8 mouse cellular contexts compared by ENCODE assay signal in the genomic region with DNA sequence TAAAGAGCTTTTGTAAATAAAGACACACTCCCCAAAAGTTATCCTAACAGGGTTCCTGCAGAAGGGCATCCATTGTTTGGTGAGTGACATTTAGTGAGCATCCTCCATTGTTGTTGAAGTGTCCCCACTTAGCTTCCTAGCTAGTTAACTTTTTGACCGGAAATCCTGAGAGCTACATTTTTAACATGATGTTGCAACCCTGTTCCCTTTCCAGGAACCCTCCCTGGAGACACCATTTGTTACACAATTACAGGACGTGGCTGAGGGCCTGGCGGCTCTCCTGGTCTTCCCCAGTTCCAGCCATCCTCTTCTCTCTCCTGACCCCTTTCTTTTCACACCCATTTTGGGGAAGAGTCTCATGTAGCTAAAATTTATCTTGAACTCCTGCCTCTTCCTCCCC. TPM values are rescaled to one million over a fixed set of nuclear protein-coding genes. Genes with fewer than 3 reads are reported as not detected.
DNase-seq lines count a peak whose midpoint lies in the region; ATAC-seq lines count a peak whose summit lies in the region.

No protein-coding gene starts in this region.

- ATAC-seq in neural tube, embryonic 13.5 days (ENCODE audit: low read depth): no peak
- ATAC-seq in neural tube, embryonic 15.5 days (ENCODE audit: low FRiP score): no peak
- peak; percentile 73 for ATAC-seq in granulocyte monocyte progenitor cell, adult 5-6 weeks (replicated peaks; ENCODE audit: poor library complexity, severe bottlenecking)
- no peak for ATAC-seq in inflammation-experienced regulatory T-cells, adult 6 months

- DNase-seq in kidney, postnatal 14 days: peak; percentile 73
- DNase-seq in skeletal muscle tissue, adult 2 months (ENCODE audit: low read depth, low spot score): peak; percentile 73
- DNase-seq in T-cell, adult 2 months (ENCODE audit: low spot score): no peak
- no peak for DNase-seq in frontal cortex, adult 2 months (ENCODE audit: extremely low spot score in 1 of 2, low spot score in 1 of 2)

- no peaks in the 10 kb centered on the region for H3K27me3 ChIP-seq in neural tube, embryonic 13.5 days
- H3K27me3 ChIP-seq in neural tube, embryonic 15.5 days (replicated peaks): no peaks in the 10 kb centered on the region

- no peak overlapping the region for H3K27ac ChIP-seq in neural tube, embryonic 13.5 days (replicated peaks)
- no peak overlapping the region for H3K27ac ChIP-seq in neural tube, embryonic 15.5 days (replicated peaks)

- H3K36me3 ChIP-seq in neural tube, embryonic 13.5 days: peaks cover 4% of the 10 kb centered on the region; the same call in 1 of the 2 replicates
- no peaks in the 10 kb centered on the region for H3K36me3 ChIP-seq in neural tube, embryonic 15.5 days

- H3K9me3 ChIP-seq in neural tube, embryonic 13.5 days: no peaks in the 10 kb centered on the region
- no peaks in the 10 kb centered on the region for H3K9me3 ChIP-seq in neural tube, embryonic 15.5 days (replicated peaks)

- no peak overlapping the region for H3K9ac ChIP-seq in neural tube, embryonic 13.5 days
- no peak overlapping the region for H3K9ac ChIP-seq in neural tube, embryonic 15.5 days (replicated peaks)

- peaks cover 39% of the 10 kb centered on the region for H3K4me1 ChIP-seq in neural tube, embryonic 13.5 days (replicated peaks)
- H3K4me1 ChIP-seq in neural tube, embryonic 15.5 days: peaks cover 40% of the 10 kb centered on the region

- WGBS in neural tube, embryonic 13.5 days: 60% methylated on average over 3 of the region's 3 CpGs
- 61% methylated on average over 3 of the region's 3 CpGs for WGBS in neural tube, embryonic 15.5 days

- H3K4me3 ChIP-seq in neural tube, embryonic 13.5 days: 0 out of 2 replicates have a peak overlapping the region, but pooled peaks have one; percentile 84
- H3K4me3 ChIP-seq in neural tube, embryonic 15.5 days (replicated peaks): no peak overlapping the region

- H3K4me2 ChIP-seq in neural tube, embryonic 13.5 days: peak overlapping the region; percentile 91; the same call in 1 of the 2 replicates
- H3K4me2 ChIP-seq in neural tube, embryonic 15.5 days: no peak overlapping the region

RNA-seq across cellular contexts. Expression of a gene that starts 1.1 kb away (rescaled TPM):
- polyA plus RNA-seq in neural tube, embryonic 13.5 days (2015; fragmentation: Nextera tagmentation; extraction: Ambion mirVana): 25.7 and 26.3 TPM in 2 replicates
- 22.4 and 27.2 TPM in 2 replicates for polyA plus RNA-seq in neural tube, embryonic 15.5 days (2015; fragmentation: Nextera tagmentation; extraction: Ambion mirVana)
- 39.7 and 46.0 TPM in 2 replicates for total RNA-seq in granulocyte monocyte progenitor cell, adult 5-6 weeks (2014; fragmentation: Nextera tagmentation)
- 14.0 and 19.6 TPM in 2 replicates for total RNA-seq in granulocyte monocyte progenitor cell, adult 5-6 weeks (2017)
- polyA plus RNA-seq in inflammation-experienced regulatory T-cells, adult 6 months (2017; shearing (Covaris generic)): 10 to 100 TPM; 13.6 to 17.5 (median 14.5) TPM
- polyA plus RNA-seq in frontal cortex, adult 2 months (2012; rRNA removed): 49.7 and 52.4 TPM in 2 replicates

RNA-seq across cellular contexts. Expression of a gene that starts 36.1 kb away (rescaled TPM):
- polyA plus RNA-seq in neural tube, embryonic 13.5 days (2015; fragmentation: Nextera tagmentation; extraction: Ambion mirVana): 67.4 and 74.2 TPM in 2 replicates
- polyA plus RNA-seq in neural tube, embryonic 15.5 days (2015; fragmentation: Nextera tagmentation; extraction: Ambion mirVana): 80.3 and 82.3 TPM in 2 replicates
- total RNA-seq in granulocyte monocyte progenitor cell, adult 5-6 weeks (2014; fragmentation: Nextera tagmentation): 62.2 and 62.6 TPM in 2 replicates
- 51.1 and 54.4 TPM in 2 replicates for total RNA-seq in granulocyte monocyte progenitor cell, adult 5-6 weeks (2017)
- 10 to 100 TPM; 53.3 to 65.6 (median 59.5) TPM for polyA plus RNA-seq in inflammation-experienced regulatory T-cells, adult 6 months (2017; shearing (Covaris generic))
- 43.1 and 43.8 TPM in 2 replicates for polyA plus RNA-seq in frontal cortex, adult 2 months (2012; rRNA removed)

RNA-seq across cellular contexts. Expression of a gene that starts 36.8 kb away (rescaled TPM):
- polyA plus RNA-seq in neural tube, embryonic 13.5 days (2015; fragmentation: Nextera tagmentation; extraction: Ambion mirVana): 16.6 and 19.1 TPM in 2 replicates
- 16.2 and 16.9 TPM in 2 replicates for polyA plus RNA-seq in neural tube, embryonic 15.5 days (2015; fragmentation: Nextera tagmentation; extraction: Ambion mirVana)
- total RNA-seq in granulocyte monocyte progenitor cell, adult 5-6 weeks (2014; fragmentation: Nextera tagmentation): 16.8 and 17.3 TPM in 2 replicates
- 25.6 and 26.5 TPM in 2 replicates for total RNA-seq in granulocyte monocyte progenitor cell, adult 5-6 weeks (2017)
- polyA plus RNA-seq in inflammation-experienced regulatory T-cells, adult 6 months (2017; shearing (Covaris generic)): 1 to 10 TPM; 4.9 to 6.2 (median 6.1) TPM
- polyA plus RNA-seq in frontal cortex, adult 2 months (2012; rRNA removed): 23.7 and 24.1 TPM in 2 replicates

RNA-seq across cellular contexts. Expression of a gene that starts 56.8 kb away (rescaled TPM):
- polyA plus RNA-seq in neural tube, embryonic 13.5 days (2015; fragmentation: Nextera tagmentation; extraction: Ambion mirVana): 1.5 and 1.7 TPM in 2 replicates
- 1.2 and 2.9 TPM in 2 replicates for polyA plus RNA-seq in neural tube, embryonic 15.5 days (2015; fragmentation: Nextera tagmentation; extraction: Ambion mirVana)
- total RNA-seq in granulocyte monocyte progenitor cell, adult 5-6 weeks (2014; fragmentation: Nextera tagmentation): 8.2 and 14.5 TPM in 2 replicates
- 2.7 and 6.1 TPM in 2 replicates for total RNA-seq in granulocyte monocyte progenitor cell, adult 5-6 weeks (2017)
- polyA plus RNA-seq in inflammation-experienced regulatory T-cells, adult 6 months (2017; shearing (Covaris generic)): 10 to 100 TPM in 1 of 3 experiments, 1 to 10 TPM in 2; 8.1 to 11.5 (median 8.7) TPM
- polyA plus RNA-seq in frontal cortex, adult 2 months (2012; rRNA removed): 4.5 and 5.0 TPM in 2 replicates

RNA-seq across cellular contexts. Expression of a gene that starts 57.5 kb away (rescaled TPM):
- polyA plus RNA-seq in neural tube, embryonic 13.5 days (2015; fragmentation: Nextera tagmentation; extraction: Ambion mirVana): 8.5 and 9.1 TPM in 2 replicates
- 10.5 and 10.6 TPM in 2 replicates for polyA plus RNA-seq in neural tube, embryonic 15.5 days (2015; fragmentation: Nextera tagmentation; extraction: Ambion mirVana)
- 1.0 and 1.1 TPM in 2 replicates for total RNA-seq in granulocyte monocyte progenitor cell, adult 5-6 weeks (2014; fragmentation: Nextera tagmentation)
- total RNA-seq in granulocyte monocyte progenitor cell, adult 5-6 weeks (2017): 2.0 and 2.7 TPM in 2 replicates
- 10 to 100 TPM; 29.8 to 39.7 (median 37.9) TPM for polyA plus RNA-seq in inflammation-experienced regulatory T-cells, adult 6 months (2017; shearing (Covaris generic))
- 6.6 TPM in 2 replicates for polyA plus RNA-seq in frontal cortex, adult 2 months (2012; rRNA removed)

Comparison
In these comparisons a context has a peak if more than half of its experiments do, and no peak if none do; other contexts are left out.
1. DNase-seq: peak in kidney, postnatal 14 days (single experiment) and skeletal muscle tissue, adult 2 months (single experiment); none in T-cell, adult 2 months (single experiment) and frontal cortex, adult 2 months (0 of 2).